Mouse (Mus musculus) heart, embryonic 10.5 days (tissue): ENCODE data around the gene Adam10. TPM values are rescaled to one million over a fixed set of nuclear protein-coding genes. Genes with fewer than 3 reads are reported as not detected.

Experiments used
- DNase-seq: peaks from one replicate; pipeline ENCODE4 v3.0.0-alpha.2; 2017; ENCODE audit warnings: low spot score
- H3K27ac ChIP-seq: fragments of 300-500 bp; sonication (generic); 2 replicates; pipeline ENCODE4 v1.5.1; 2016; ENCODE audit warnings: mild to moderate bottlenecking
- H3K27me3 ChIP-seq: fragments of 300-500 bp; sonication (generic); 2 replicates; pipeline ENCODE4 v1.6.1; 2016; ENCODE audit warnings: mild to moderate bottlenecking; ENCODE audit not compliant: poor library complexity, insufficient read depth, severe bottlenecking
- H3K36me3 ChIP-seq: fragments of 300-500 bp; sonication (generic); 2 replicates; pipeline ENCODE4 v1.6.1; 2016; ENCODE audit warnings: mild to moderate bottlenecking, moderate library complexity
- H3K4me1 ChIP-seq: fragments of 300-500 bp; sonication (generic); 2 replicates; pipeline ENCODE4 v1.6.1; 2016; ENCODE audit warnings: mild to moderate bottlenecking
- H3K4me3 ChIP-seq: fragments of 300-500 bp; sonication (generic); 2 replicates; pipeline ENCODE4 v1.5.1; 2016; ENCODE audit warnings: mild to moderate bottlenecking, moderate library complexity
- H3K9me3 ChIP-seq: fragments of 300-500 bp; sonication (generic); 2 replicates; pipeline ENCODE4 v1.6.1; 2016; ENCODE audit warnings: mild to moderate bottlenecking, moderate library complexity
- WGBS: fragments of 180-500 bp; shearing (Covaris S2); methylation state at CpG from one replicate; pipeline ENCODE4 v1.1.7; 2016; 5-methylcytosine and 5-hydroxymethylcytosine counted together
- polyA plus RNA-seq: library from polyadenylated mRNA; unstranded; fragments of >200 nt; fragmentation: Nextera tagmentation; extraction: Ambion mirVana; gene quantifications from 2 replicates; pipeline ENCODE4 v1.2.1, GENCODE M21; 2016

Adam10 gene
- polyA plus RNA-seq, 1 experiment from 2014 or later = 68.2 TPM

GRCm38 (mm10) chr9:70658266-70658665 lies 20.5 kb upstream of the Adam10 start:
- H3K27me3 ChIP-seq = no peaks in the 10 kb centered on the region
- H3K4me3 ChIP-seq = no peak overlapping the region
- H3K9me3 ChIP-seq = no peaks in the 10 kb centered on the region
- 67% methylated on average over 2 of the region's 2 CpGs for WGBS
- no peak overlapping the region for H3K27ac ChIP-seq
- H3K4me1 ChIP-seq = peaks cover 7% of the 10 kb centered on the region; the same call in 1 of the 2 replicates
- no peak for DNase-seq
- no peaks in the 10 kb centered on the region for H3K36me3 ChIP-seq

- H3K9me3 ChIP-seq = no peaks in the 10 kb centered on the region
- no peak overlapping the region for H3K4me3 ChIP-seq
- DNase-seq = no peak
- no peaks in the 10 kb centered on the region for H3K36me3 ChIP-seq
- no peaks in the 10 kb centered on the region for H3K4me1 ChIP-seq
- 76% methylated on average over 4 of the region's 4 CpGs for WGBS
- no peaks in the 10 kb centered on the region for H3K27me3 ChIP-seq
- H3K27ac ChIP-seq = no peak overlapping the region
Measured at GRCm38 (mm10) chr9:70664847-70665246, 13.9 kb upstream of the Adam10 start.

GRCm38 (mm10) chr9:70665372-70666145 lies 13.2 kb upstream of the Adam10 start:
- Histone ChIP-seq H3K27ac (no peak overlapping the region), H3K36me3 (no peaks in the 10 kb centered on the region), H3K4me3 (no peak overlapping the region), H3K4me1 (no peaks in the 10 kb centered on the region), H3K27me3 (no peaks in the 10 kb centered on the region), H3K9me3 (no peaks in the 10 kb centered on the region)
- DNase-seq = no peak
- WGBS = 58% methylated on average over 16 of the region's 16 CpGs

- H3K4me3 ChIP-seq = no peak overlapping the region
- H3K27ac ChIP-seq = no peak overlapping the region
- H3K27me3 ChIP-seq = no peaks in the 10 kb centered on the region
- no peak for DNase-seq
- no peaks in the 10 kb centered on the region for H3K9me3 ChIP-seq
- 71% methylated on average over 7 of the region's 7 CpGs for WGBS
- H3K4me1 ChIP-seq = no peaks in the 10 kb centered on the region
- H3K36me3 ChIP-seq = no peaks in the 10 kb centered on the region
Measured at GRCm38 (mm10) chr9:70666811-70667210, 12.0 kb upstream of the Adam10 start.

- Histone ChIP-seq H3K9me3 (no peaks in the 10 kb centered on the region), H3K27me3 (no peaks in the 10 kb centered on the region), H3K36me3 (no peaks in the 10 kb centered on the region), H3K4me1 (0 out of 2 replicates have a peak, but pooled peaks cover 4% of the 10 kb centered on the region), H3K27ac (no peak overlapping the region), H3K4me3 (no peak overlapping the region)
- DNase-seq = no peak
Measured at GRCm38 (mm10) chr9:70668048-70668447, 10.7 kb upstream of the Adam10 start.

- Histone ChIP-seq H3K4me1 (0 out of 2 replicates have a peak, but pooled peaks cover 4% of the 10 kb centered on the region), H3K27ac (no peak overlapping the region), H3K36me3 (no peaks in the 10 kb centered on the region), H3K4me3 (no peak overlapping the region), H3K27me3 (no peaks in the 10 kb centered on the region), H3K9me3 (no peaks in the 10 kb centered on the region)
- DNase-seq = peak; percentile 91
- 48% methylated on average over 2 of the region's 2 CpGs for WGBS
Measured at GRCm38 (mm10) chr9:70669197-70669596, 9.6 kb upstream of the Adam10 start.

- H3K27me3 ChIP-seq = no peaks in the 10 kb centered on the region
- H3K27ac ChIP-seq = no peak overlapping the region
- DNase-seq = peak; percentile 84
- H3K36me3 ChIP-seq = no peaks in the 10 kb centered on the region
- H3K9me3 ChIP-seq = no peaks in the 10 kb centered on the region
- 0 out of 2 replicates have a peak, but pooled peaks cover 4% of the 10 kb centered on the region for H3K4me1 ChIP-seq
- 77% methylated on average over 6 of the region's 6 CpGs for WGBS
- H3K4me3 ChIP-seq = no peak overlapping the region
Measured at GRCm38 (mm10) chr9:70670381-70670780, 8.4 kb upstream of the Adam10 start.

- Histone ChIP-seq H3K9me3 (no peaks in the 10 kb centered on the region), H3K27ac (0 out of 2 replicates have a peak overlapping the region, but pooled peaks have one; percentile 16), H3K36me3 (no peaks in the 10 kb centered on the region), H3K27me3 (no peaks in the 10 kb centered on the region), H3K4me3 (no peak overlapping the region), H3K4me1 (0 out of 2 replicates have a peak, but pooled peaks cover 4% of the 10 kb centered on the region)
- no peak for DNase-seq
- WGBS = 61% methylated on average over 6 of the region's 6 CpGs
Measured at GRCm38 (mm10) chr9:70671278-70671677, 7.5 kb upstream of the Adam10 start.

- no peaks in the 10 kb centered on the region for H3K9me3 ChIP-seq
Measured at GRCm38 (mm10) chr9:70671772-70672579, 6.8 kb upstream of the Adam10 start.

GRCm38 (mm10) chr9:70673656-70674055 lies 5.1 kb upstream of the Adam10 start:
- no peak overlapping the region for H3K4me3 ChIP-seq
- 72% methylated on average over 4 of the region's 4 CpGs for WGBS
- 0 out of 2 replicates have a peak, but pooled peaks cover 6% of the 10 kb centered on the region for H3K4me1 ChIP-seq
- DNase-seq = no peak
- H3K9me3 ChIP-seq = no peaks in the 10 kb centered on the region
- H3K27me3 ChIP-seq = no peaks in the 10 kb centered on the region
- H3K27ac ChIP-seq = no peak overlapping the region
- no peaks in the 10 kb centered on the region for H3K36me3 ChIP-seq

More at GRCm38 (mm10) chr9:70671772-70672579, 6.8 kb upstream of the Adam10 start:
- peak overlapping the region; percentile 59; the same call in 1 of the 2 replicates for H3K27ac ChIP-seq
- H3K27me3 ChIP-seq = no peaks in the 10 kb centered on the region
- 0 out of 2 replicates have a peak, but pooled peaks cover 4% of the 10 kb centered on the region for H3K4me1 ChIP-seq
- 45% methylated on average over 10 of the region's 10 CpGs for WGBS
- no peak overlapping the region for H3K4me3 ChIP-seq
- DNase-seq = no peak
- no peaks in the 10 kb centered on the region for H3K36me3 ChIP-seq

GRCm38 (mm10) chr9:70675117-70675516 lies 3.7 kb upstream of the Adam10 start:
- 78% methylated on average over 4 of the region's 4 CpGs for WGBS
- no peak for DNase-seq
- no peak overlapping the region for H3K27ac ChIP-seq

GRCm38 (mm10) chr9:70675961-70676360 lies 2.8 kb upstream of the Adam10 start:
- peaks cover 15% of the 10 kb centered on the region; the same call in 1 of the 2 replicates for H3K4me1 ChIP-seq
- no peaks in the 10 kb centered on the region for H3K27me3 ChIP-seq
- 84% methylated on average over 5 of the region's 5 CpGs for WGBS
- no peaks in the 10 kb centered on the region for H3K9me3 ChIP-seq
- DNase-seq = no peak
- H3K27ac ChIP-seq = no peak overlapping the region
- H3K36me3 ChIP-seq = no peaks in the 10 kb centered on the region
- H3K4me3 ChIP-seq = no peak overlapping the region

More at GRCm38 (mm10) chr9:70675117-70675516, 3.7 kb upstream of the Adam10 start:
- Histone ChIP-seq H3K4me3 (no peak overlapping the region), H3K4me1 (0 out of 2 replicates have a peak, but pooled peaks cover 10% of the 10 kb centered on the region), H3K27me3 (no peaks in the 10 kb centered on the region), H3K36me3 (no peaks in the 10 kb centered on the region), H3K9me3 (no peaks in the 10 kb centered on the region)
